Comparison of ENCODE assay signal across 9 mouse cellular contexts in genomic region chr11:121041212-121041611, GRCm38 (mm10). TPM values are rescaled to one million over a fixed set of nuclear protein-coding genes. Genes with fewer than 3 reads are reported as not detected.
DNase-seq lines count a peak whose midpoint lies in the region; ATAC-seq lines count a peak whose summit lies in the region.
"Had no signal": no experiment of that assay in that cellular context is flagged by ENCODE, and none has a peak within 500 bp of the region (broad histone marks: within the 10 kb centered on the region; RNA-seq: fewer than 3 reads in every experiment).

No protein-coding gene starts in this region.

- no peaks in the 10 kb centered on the region for H3K4me1 ChIP-seq in kidney, embryonic 14.5 days (ENCODE audit: control insufficient read depth, insufficient read depth, low read length)
- no peaks in the 10 kb centered on the region for H3K4me1 ChIP-seq in liver, embryonic 13.5 days (replicated peaks)
- H3K4me1 ChIP-seq: heart, embryonic 15.5 days had no signal

- no peaks in the 10 kb centered on the region for H3K36me3 ChIP-seq in kidney, embryonic 14.5 days (ENCODE audit: control insufficient read depth, insufficient read depth, low read length)
- no peaks in the 10 kb centered on the region for H3K36me3 ChIP-seq in liver, embryonic 13.5 days
- H3K36me3 ChIP-seq: heart, embryonic 15.5 days had no signal

- H3K27ac ChIP-seq in kidney, embryonic 14.5 days (ENCODE audit: low read depth, low read length): no peak overlapping the region
- H3K27ac ChIP-seq in liver, embryonic 13.5 days: no peak overlapping the region
- H3K27ac ChIP-seq: heart, embryonic 15.5 days had no signal

- H3K4me2 ChIP-seq in kidney, embryonic 14.5 days (replicated peaks; ENCODE audit: low read depth, low read length): no peak overlapping the region
- H3K4me2 ChIP-seq in liver, embryonic 13.5 days: no peak overlapping the region
- H3K4me2 ChIP-seq: heart, embryonic 15.5 days had no signal

- 0 out of 2 replicates have a peak, but pooled peaks cover 4% of the 10 kb centered on the region for H3K27me3 ChIP-seq in kidney, embryonic 14.5 days (ENCODE audit: control insufficient read depth, insufficient read depth, low read length)
- peaks cover 9% of the 10 kb centered on the region; the same call in 1 of the 2 replicates for H3K27me3 ChIP-seq in liver, embryonic 13.5 days

- no peak overlapping the region for H3K4me3 ChIP-seq in kidney, embryonic 14.5 days (ENCODE audit: low read length)
- no peak overlapping the region for H3K4me3 ChIP-seq in liver, embryonic 13.5 days (replicated peaks)
- H3K4me3 ChIP-seq: heart, embryonic 15.5 days had no signal

- ATAC-seq in kidney, embryonic 14.5 days (ENCODE audit: low FRiP score, low TSS enrichment): peak; percentile 81
- peak; percentile 43; the same call in 1 of the 2 replicates for ATAC-seq in liver, embryonic 13.5 days (ENCODE audit: low read depth)

- H3K9ac ChIP-seq in kidney, embryonic 14.5 days (ENCODE audit: low read depth, low read length): no peak overlapping the region
- no peak overlapping the region for H3K9ac ChIP-seq in liver, embryonic 13.5 days
- H3K9ac ChIP-seq: heart, embryonic 15.5 days had no signal

- 6% methylated on average over 4 of the region's 4 CpGs for WGBS in kidney, embryonic 14.5 days
- 4% methylated on average over 4 of the region's 4 CpGs for WGBS in liver, embryonic 13.5 days (ENCODE audit: insufficient replicate concordance)

- DNase-seq in A20 (ENCODE audit: low read depth, low spot score): peak; percentile 68
- DNase-seq in WW6 (ENCODE audit: low read depth, low spot score): peak; percentile 74
- DNase-seq in cerebellum, postnatal 36 days: peak; percentile 76 to 79
- peak; percentile 89 for DNase-seq in gastrocnemius, postnatal 10 days
- peak; percentile 51 for DNase-seq in liver, embryonic 13.5 days
- peak; percentile 81 for DNase-seq in ovary, postnatal 36 days (ENCODE audit: low spot score)
- peak; percentile 44 to 84 for DNase-seq in thymus, postnatal 10 days (ENCODE audit: low spot score in 2 of 2)

- H3K9me3 ChIP-seq in kidney, embryonic 14.5 days (ENCODE audit: control insufficient read depth, low read length): no peaks in the 10 kb centered on the region
- no peaks in the 10 kb centered on the region for H3K9me3 ChIP-seq in liver, embryonic 13.5 days (replicated peaks)
- H3K9me3 ChIP-seq: heart, embryonic 15.5 days had no signal

RNA-seq across cellular contexts. Expression of gene Cd7, which starts 2.0 kb away (rescaled TPM):
- not detected for total RNA-seq in gastrocnemius, postnatal 10 days (2021)
- not detected in 2 replicates for polyA plus RNA-seq in kidney, embryonic 14.5 days (2014; fragmentation: Nextera tagmentation; extraction: Ambion mirVana)
- polyA plus RNA-seq in liver, embryonic 13.5 days (2015; fragmentation: Nextera tagmentation; extraction: Ambion mirVana): 0.39 and 0.53 TPM in 2 replicates

RNA-seq across cellular contexts. Expression of gene Sectm1b, which starts 22.2 kb away (rescaled TPM):
- not detected for total RNA-seq in gastrocnemius, postnatal 10 days (2021)
- not detected in 2 replicates for polyA plus RNA-seq in kidney, embryonic 14.5 days (2014; fragmentation: Nextera tagmentation; extraction: Ambion mirVana)
- 0.09 and 0.33 TPM in 2 replicates for polyA plus RNA-seq in liver, embryonic 13.5 days (2015; fragmentation: Nextera tagmentation; extraction: Ambion mirVana)
- polyA plus RNA-seq: heart, embryonic 15.5 days had no signal

RNA-seq across cellular contexts. Expression of gene Sectm1a, which starts 39.8 kb away (rescaled TPM):
- under 1 TPM in 1 of 2 experiments, not detected in 1; 0.14 TPM for total RNA-seq in gastrocnemius, postnatal 10 days (2021)
- 0.22 and 0.26 TPM in 2 replicates for polyA plus RNA-seq in kidney, embryonic 14.5 days (2014; fragmentation: Nextera tagmentation; extraction: Ambion mirVana)
- 0.76 and 1.2 TPM in 2 replicates for polyA plus RNA-seq in liver, embryonic 13.5 days (2015; fragmentation: Nextera tagmentation; extraction: Ambion mirVana)
- polyA plus RNA-seq: heart, embryonic 15.5 days had no signal

RNA-seq across cellular contexts. Expression of gene Csnk1d, which starts 50.1 kb away (rescaled TPM):
- 10 to 100 TPM; 67.8 to 77.3 TPM for total RNA-seq in gastrocnemius, postnatal 10 days (2021)
- 49.8 and 78.9 TPM in 2 replicates for polyA plus RNA-seq in kidney, embryonic 14.5 days (2014; fragmentation: Nextera tagmentation; extraction: Ambion mirVana)
- 36.8 and 46.3 TPM in 2 replicates for polyA plus RNA-seq in liver, embryonic 13.5 days (2015; fragmentation: Nextera tagmentation; extraction: Ambion mirVana)
